Mouse (Mus musculus) hindbrain, embryonic 16.5 days (tissue): ENCODE data around the gene Serpinf2. TPM values are rescaled to one million over a fixed set of nuclear protein-coding genes. Genes with fewer than 3 reads are reported as not detected.
"Not testable (repeated sequence)": the region's sequence is repeated elsewhere in the genome, so short reads cannot be mapped to it uniquely, and the experiment has no call there.

Experiments
- ATAC-seq: fragments of 200-750 bp; cut with Nextera tagmentation; 2 replicates; pipeline ENCODE4 v1.8.0; 2017; ENCODE audit warnings: moderate TSS enrichment, moderate library complexity
- H3K27ac ChIP-seq: fragments of 300-500 bp; sonication (generic); 2 replicates; pipeline ENCODE4 v1.5.1; 2014; ENCODE audit warnings: low read depth, mild to moderate bottlenecking, control low read depth, low read length, moderate library complexity
- H3K27me3 ChIP-seq: fragments of 300-500 bp; sonication (generic); replicated peaks from 2 replicates; pipeline ENCODE4 v1.6.1; 2014; ENCODE audit warnings: low read length; ENCODE audit not compliant: control insufficient read depth, insufficient read depth
- H3K36me3 ChIP-seq: fragments of 300-500 bp; sonication (generic); 2 replicates; pipeline ENCODE4 v1.6.1; 2014; ENCODE audit warnings: mild to moderate bottlenecking, low read length, moderate library complexity, mixed read lengths; ENCODE audit not compliant: control insufficient read depth, insufficient read depth
- H3K4me1 ChIP-seq: fragments of 300-500 bp; sonication (generic); 2 replicates; pipeline ENCODE4 v1.6.1; 2014; ENCODE audit warnings: low read depth, low read length; ENCODE audit not compliant: control insufficient read depth, insufficient read depth
- H3K4me2 ChIP-seq: fragments of 300-500 bp; sonication (generic); 2 replicates; pipeline ENCODE4 v1.6.1; 2014; ENCODE audit warnings: mild to moderate bottlenecking, low read length, control low read depth, moderate library complexity
- H3K4me3 ChIP-seq: fragments of 300-500 bp; sonication (generic); 2 replicates; pipeline ENCODE4 v1.5.1; 2014; ENCODE audit warnings: mild to moderate bottlenecking, low read length, control low read depth, moderate library complexity
- H3K9ac ChIP-seq: fragments of 300-500 bp; sonication (generic); 2 replicates; pipeline ENCODE4 v1.6.1; 2014; ENCODE audit warnings: low read depth, mild to moderate bottlenecking, control low read depth, low read length, moderate library complexity
- H3K9me3 ChIP-seq: fragments of 300-500 bp; sonication (generic); 2 replicates; pipeline ENCODE4 v1.6.1; 2014; ENCODE audit warnings: mild to moderate bottlenecking, low read length, moderate library complexity; ENCODE audit not compliant: control insufficient read depth
- WGBS: fragments of 180-500 bp; shearing (Covaris S2); extraction: QIAGEN DNeasy Blood & Tissue Kit; methylation state at CpG from one replicate; pipeline ENCODE4 v1.1.7; 2014; 5-methylcytosine and 5-hydroxymethylcytosine counted together
- microRNA counts: library from miRNA; unstranded; fragments of <30 nt; microRNA quantifications from one replicate; lab custom pipeline; 2016
- microRNA-seq: library from miRNA; unstranded; fragments of <30 nt; microRNA quantifications from one replicate; pipeline ENCODE4, GENCODE M21; 2017
- polyA plus RNA-seq: library from polyadenylated mRNA; unstranded; fragments of >200 nt; fragmentation: Nextera tagmentation; extraction: Ambion mirVana; gene quantifications from 2 replicates; pipeline ENCODE4 v1.2.1, GENCODE M21; 2015

Gene Serpinf2
- polyA plus RNA-seq, 1 experiment from 2014 or later = 0.06 TPM

- Histone ChIP-seq H3K4me3 (no peak overlapping the region), H3K9ac (no peak overlapping the region), H3K27me3 (no peaks in the 10 kb centered on the region), H3K4me2 (no peak overlapping the region), H3K4me1 (no peaks in the 10 kb centered on the region), H3K36me3 (no peaks in the 10 kb centered on the region), H3K9me3 (no peaks in the 10 kb centered on the region), H3K27ac (no peak overlapping the region)
- 71% methylated on average over 7 of the region's 7 CpGs for WGBS
- no peak for ATAC-seq
Measured at GRCm38 (mm10) chr11:75397452-75397851, 41.9 kb downstream of the Serpinf2 start.

DNA sequence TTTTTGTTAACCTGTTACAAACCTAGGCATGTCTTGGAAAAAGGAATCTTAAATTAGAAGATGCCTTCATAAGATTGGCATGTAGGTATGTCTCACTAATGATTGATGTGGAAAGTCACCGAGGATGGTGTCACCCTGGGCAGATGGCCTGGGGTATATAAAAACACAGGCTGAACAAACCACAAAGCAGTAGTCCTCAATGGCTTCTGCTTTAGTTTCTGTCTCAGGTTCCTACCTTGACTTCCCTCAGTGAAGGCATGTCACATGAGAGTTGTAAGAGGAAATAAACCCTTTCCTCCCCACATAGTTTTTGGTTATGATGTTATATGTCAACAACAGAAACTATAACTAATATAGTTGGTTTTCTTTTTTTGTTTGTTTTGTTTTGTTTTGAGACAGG lies 43.8 kb downstream of the Serpinf2 start:
- no peak overlapping the region for H3K9ac ChIP-seq
- H3K27ac ChIP-seq = no peak overlapping the region
- no peaks in the 10 kb centered on the region for H3K4me1 ChIP-seq
- no peaks in the 10 kb centered on the region for H3K27me3 ChIP-seq
- no peak overlapping the region for H3K4me3 ChIP-seq
- WGBS = 83% methylated on average over 1 of the region's 1 CpGs
- no peak for ATAC-seq
- H3K9me3 ChIP-seq = no peaks in the 10 kb centered on the region
- H3K4me2 ChIP-seq = no peak overlapping the region
- no peaks in the 10 kb centered on the region for H3K36me3 ChIP-seq

- ATAC-seq, H3K9me3 ChIP-seq, H3K4me1 ChIP-seq, H3K27me3 ChIP-seq, H3K36me3 ChIP-seq, H3K4me2 ChIP-seq, H3K9ac ChIP-seq, H3K4me3 ChIP-seq, H3K27ac ChIP-seq: not testable (repeated sequence)
- 59% methylated on average over 3 of the region's 3 CpGs for WGBS
Measured at GRCm38 (mm10) chr11:75383529-75383928, 55.9 kb downstream of the Serpinf2 start.

MicroRNAs encoded within 50 kb of the gene (microRNA counts, 519-probe panel; counts per million panel counts)
- 3,624 counts per million, percentile 93 among the panel's probes with 10 or more counts for microRNA mmu-miR-22 (lab: Ali Mortazavi, UCI)

Small RNA genes within 50 kb of the gene (microRNA-seq; reads per million reads assigned to microRNA genes)
- gene Mir22 = 6,278 reads per million, percentile 93 among the genes with 10 or more reads in this experiment

Other genes with a start within 250 kb of the Serpinf2 start
- 15.4 and 15.7 TPM in 2 replicates for gene Dph1, start 248.3 kb downstream of the Serpinf2 start, polyA plus RNA-seq
- gene Rtn4rl1, start 245.8 kb downstream of the Serpinf2 start, polyA plus RNA-seq = 10.6 and 10.7 TPM in 2 replicates
- 50.8 and 69.0 TPM in 2 replicates for gene Rpa1, start 91.3 kb downstream of the Serpinf2 start, polyA plus RNA-seq
- 17.5 and 18.8 TPM in 2 replicates for gene Smyd4, start 91.2 kb downstream of the Serpinf2 start, polyA plus RNA-seq
- gene Serpinf1, start 16.9 kb downstream of the Serpinf2 start, polyA plus RNA-seq = 45.4 and 53.2 TPM in 2 replicates
- 6.1 and 8.1 TPM in 2 replicates for gene Wdr81, start 15.1 kb upstream of the Serpinf2 start, polyA plus RNA-seq
- gene Tlcd2, start 22.1 kb upstream of the Serpinf2 start, polyA plus RNA-seq = 2.0 and 2.9 TPM in 2 replicates
- 38.8 and 41.9 TPM in 2 replicates for gene Prpf8, start 47.2 kb upstream of the Serpinf2 start, polyA plus RNA-seq
- gene Rilp, start 70.5 kb upstream of the Serpinf2 start, polyA plus RNA-seq = 2.9 and 4.2 TPM in 2 replicates
- gene Scarf1, start 73.9 kb upstream of the Serpinf2 start, polyA plus RNA-seq = 4.2 and 4.6 TPM in 2 replicates
- 16.0 and 16.9 TPM in 2 replicates for gene Slc43a2, start 92.1 kb upstream of the Serpinf2 start, polyA plus RNA-seq
- gene Pitpna, start 148.5 kb upstream of the Serpinf2 start, polyA plus RNA-seq = 109 and 110 TPM in 2 replicates
- gene Inpp5k, start 191.4 kb upstream of the Serpinf2 start, polyA plus RNA-seq = 39.8 TPM in 2 replicates
- 13.6 and 16.7 TPM in 2 replicates for gene Myo1c, start 210.9 kb upstream of the Serpinf2 start, polyA plus RNA-seq
- gene Crk, start 239.7 kb upstream of the Serpinf2 start, polyA plus RNA-seq = 106 and 109 TPM in 2 replicates